ENCODE assay signal across 8 mouse cellular contexts in genomic region chr7:109804843-109805242, GRCm38 (mm10). TPM values are rescaled to one million over a fixed set of nuclear protein-coding genes. Genes with fewer than 3 reads are reported as not detected.
DNase-seq lines count a peak whose midpoint lies in the region; ATAC-seq lines count a peak whose summit lies in the region.

No protein-coding gene starts in this region.

- H3K4me1 ChIP-seq in heart, embryonic 11.5 days (ENCODE audit: control insufficient read depth, insufficient read depth, low read length) = no peaks in the 10 kb centered on the region; the same call in 1 of the 2 replicates
- no peaks in the 10 kb centered on the region for H3K4me1 ChIP-seq in forebrain, embryonic 15.5 days

- ATAC-seq in heart, embryonic 11.5 days (replicated peaks; ENCODE audit: insufficient number of reproducible peaks, low FRiP score, low TSS enrichment) = no peak
- ATAC-seq in forebrain, embryonic 15.5 days (replicated peaks) = no peak

- peak; percentile 30 to 39 for DNase-seq in heart, postnatal 14 days
- peak; percentile 76 for DNase-seq in 416B (ENCODE audit: low read depth)
- DNase-seq in T-cell, adult 2 months (ENCODE audit: low spot score) = peak; percentile 37
- DNase-seq in embryo, embryonic 10.5 days (ENCODE audit: low spot score) = peak; percentile 43
- peak; percentile 50 for DNase-seq in retina, embryonic 14.5 days (ENCODE audit: low spot score)
- DNase-seq in layer of hippocampus, postnatal 14 days (ENCODE audit: low spot score in 2 of 2) = no peak

- H3K9me3 ChIP-seq in heart, embryonic 11.5 days (replicated peaks; ENCODE audit: control insufficient read depth, low read length) = no peaks in the 10 kb centered on the region
- no peaks in the 10 kb centered on the region for H3K9me3 ChIP-seq in forebrain, embryonic 15.5 days

- H3K36me3 ChIP-seq in heart, embryonic 11.5 days (ENCODE audit: control insufficient read depth, insufficient read depth, low read length) = no peaks in the 10 kb centered on the region
- no peaks in the 10 kb centered on the region for H3K36me3 ChIP-seq in forebrain, embryonic 15.5 days

- no peaks in the 10 kb centered on the region for H3K27me3 ChIP-seq in heart, embryonic 11.5 days (ENCODE audit: control insufficient read depth, insufficient read depth, low read length)
- 0 out of 2 replicates have a peak, but pooled peaks cover 2% of the 10 kb centered on the region for H3K27me3 ChIP-seq in forebrain, embryonic 15.5 days

- H3K4me2 ChIP-seq in heart, embryonic 11.5 days = no peak overlapping the region
- no peak overlapping the region for H3K4me2 ChIP-seq in forebrain, embryonic 15.5 days (replicated peaks)

- 52% methylated on average over 6 of the region's 6 CpGs for WGBS in heart, embryonic 11.5 days (ENCODE audit: insufficient replicate concordance)
- WGBS in forebrain, embryonic 15.5 days = 70% methylated on average over 6 of the region's 6 CpGs

- no peak overlapping the region for H3K27ac ChIP-seq in heart, embryonic 11.5 days (ENCODE audit: low read depth, low read length)
- H3K27ac ChIP-seq in forebrain, embryonic 15.5 days (replicated peaks) = no peak overlapping the region

- no peak overlapping the region for H3K4me3 ChIP-seq in heart, embryonic 11.5 days (ENCODE audit: low read depth, low read length)
- no peak overlapping the region for H3K4me3 ChIP-seq in forebrain, embryonic 15.5 days

- intact Hi-C loops in heart, postnatal 14 days (cut with DNase I) = no loop called here

- H3K9ac ChIP-seq in heart, embryonic 11.5 days (ENCODE audit: low read depth, low read length) = no peak overlapping the region
- no peak overlapping the region for H3K9ac ChIP-seq in forebrain, embryonic 15.5 days (replicated peaks)

RNA-seq across cellular contexts. Expression of gene Nrip3, which starts 23.0 kb away (rescaled TPM):
- under 1 TPM; 0.20 to 0.29 TPM for total RNA-seq in heart, postnatal 14 days (2021)
- polyA plus RNA-seq in heart, embryonic 11.5 days (2014; fragmentation: Nextera tagmentation; extraction: Ambion mirVana) = 0.62 TPM in 2 replicates
- 100 to 1,000 TPM; 200 to 227 TPM for total RNA-seq in layer of hippocampus, postnatal 14 days (2021)
- polyA plus RNA-seq in forebrain, embryonic 15.5 days (2015; fragmentation: Nextera tagmentation; extraction: Ambion mirVana) = 6.1 and 6.4 TPM in 2 replicates

RNA-seq across cellular contexts. Expression of gene Tmem9b, which starts 52.2 kb away (rescaled TPM):
- 10 to 100 TPM; 32.3 to 33.7 TPM for total RNA-seq in heart, postnatal 14 days (2021)
- polyA plus RNA-seq in heart, embryonic 11.5 days (2014; fragmentation: Nextera tagmentation; extraction: Ambion mirVana) = 58.9 and 61.9 TPM in 2 replicates
- total RNA-seq in layer of hippocampus, postnatal 14 days (2021) = 10 to 100 TPM; 82.6 to 83.7 TPM
- polyA plus RNA-seq in forebrain, embryonic 15.5 days (2015; fragmentation: Nextera tagmentation; extraction: Ambion mirVana) = 91.7 and 95.2 TPM in 2 replicates

Comparison
In these comparisons a context has a peak if more than half of its experiments do, and no peak if none do; other contexts are left out.
1. DNase-seq: peak in heart, postnatal 14 days (2 of 2), 416B (single experiment), T-cell, adult 2 months (single experiment), embryo, embryonic 10.5 days (single experiment) and retina, embryonic 14.5 days (single experiment); none in layer of hippocampus, postnatal 14 days (0 of 2).
2. RNA of gene Nrip3, which starts 23.0 kb away (total RNA-seq): 200 to 227 TPM in layer of hippocampus, postnatal 14 days; 0.20 to 0.29 TPM in heart, postnatal 14 days; every median in the first group is over 100 times any median in the second.